Mouse (Mus musculus) embryo, embryonic 11.5 days (tissue): ENCODE data around the gene Ugt1a8.
"Not testable (repeated sequence)": the region's sequence is repeated elsewhere in the genome, so short reads cannot be mapped to it uniquely, and the experiment has no call there.

ENCODE experiments used
- DNase-seq: peaks from one replicate; pipeline ENCODE4 v3.0.0-alpha.2; 2012; ENCODE audit warnings: low read depth, low spot score

Gene Ugt1a8

GRCm38 (mm10) chr1:88220336-88220735 lies 132.7 kb downstream of the Ugt1a8 start:
- DNase-seq: no peak

DNA sequence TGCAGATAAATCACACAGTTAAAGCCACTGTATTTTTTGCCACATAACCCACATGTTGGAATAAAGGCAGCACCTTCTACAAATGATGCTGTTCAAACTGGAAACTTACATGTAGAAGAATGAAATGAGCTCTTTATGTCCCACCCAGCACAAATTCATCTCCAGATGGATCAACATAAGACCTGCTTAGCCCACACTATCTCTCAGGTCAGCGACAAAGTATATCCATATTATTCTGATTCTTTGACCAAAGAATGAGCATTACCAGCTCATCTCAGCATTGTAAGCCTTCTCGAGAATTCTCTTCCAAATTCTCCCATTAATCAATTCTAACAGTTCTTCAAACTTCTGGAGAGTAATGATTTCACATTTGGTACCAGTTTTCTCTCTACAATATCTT lies 134.6 kb downstream of the Ugt1a8 start:
- DNase-seq: no peak

DNA sequence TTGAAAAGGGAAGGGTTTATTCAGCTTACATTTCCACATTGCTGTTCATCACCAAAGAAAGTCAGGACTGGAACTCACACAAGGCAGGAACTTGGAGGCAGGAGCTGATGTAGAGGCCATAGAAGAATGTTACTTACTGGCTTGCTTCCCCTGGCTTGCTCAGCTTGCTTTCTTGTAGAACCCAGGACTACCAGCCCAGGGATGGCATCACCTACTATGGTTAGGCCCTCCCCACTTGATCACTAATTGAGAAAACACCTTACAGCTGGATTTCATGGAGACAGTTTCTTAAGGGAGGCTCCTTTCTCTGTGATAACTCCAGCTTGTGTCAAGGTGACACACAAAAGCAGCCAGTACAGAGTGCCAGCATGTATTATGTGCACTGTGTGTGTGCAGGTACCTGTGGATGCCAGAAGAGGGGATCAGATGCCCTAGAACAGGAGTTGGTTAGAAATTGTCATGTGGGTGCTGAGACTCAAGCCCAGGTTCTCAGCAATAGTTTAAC lies 135.4 kb downstream of the Ugt1a8 start:
- DNase-seq: not testable (repeated sequence)

GRCm38 (mm10) chr1:88223591-88223990 lies 136.0 kb downstream of the Ugt1a8 start:
- DNase-seq: no peak

GRCm38 (mm10) chr1:88224029-88224776 lies 136.6 kb downstream of the Ugt1a8 start:
- DNase-seq: no peak

DNA sequence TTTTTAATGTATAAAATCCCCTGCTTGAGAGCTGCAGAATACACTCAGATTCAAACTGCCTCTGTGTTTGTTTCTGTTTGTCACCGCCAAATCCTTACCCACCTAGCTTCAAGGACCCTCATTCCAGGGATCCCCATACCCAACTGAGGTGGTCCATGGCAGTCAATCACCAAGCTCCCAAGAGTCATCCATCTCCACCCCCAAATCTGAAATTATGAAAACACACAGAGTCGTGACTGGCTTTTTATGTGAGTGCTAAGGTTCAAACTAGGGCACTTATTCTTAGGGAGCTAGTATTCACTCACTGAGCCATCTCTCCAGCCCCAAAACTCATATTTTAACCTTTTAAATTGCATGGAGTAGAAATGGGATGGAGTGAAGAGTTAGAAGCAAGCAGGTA lies 137.7 kb downstream of the Ugt1a8 start:
- DNase-seq: not testable (repeated sequence)

DNA sequence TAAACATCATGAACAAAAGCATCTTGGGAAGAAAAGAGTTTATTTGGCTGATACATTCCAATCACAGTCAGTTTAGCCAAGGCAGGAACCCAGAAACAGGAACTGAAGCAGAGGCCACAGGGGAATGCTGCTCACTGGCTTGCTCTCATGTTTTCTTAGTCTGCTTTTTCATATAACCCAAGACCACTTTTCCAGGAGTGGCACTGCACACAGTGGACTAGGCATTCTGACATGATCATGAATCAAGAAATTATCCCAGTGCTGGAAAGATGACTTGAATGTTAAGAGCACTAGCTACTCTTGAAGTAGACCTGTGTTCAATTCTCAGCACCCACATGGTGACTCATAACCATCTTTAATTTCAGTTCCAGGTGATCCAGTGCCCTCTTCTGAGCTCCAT lies 138.1 kb downstream of the Ugt1a8 start:
- no peak for DNase-seq

- DNase-seq: no peak
Measured at GRCm38 (mm10) chr1:88226670-88227379, 139.2 kb downstream of the Ugt1a8 start, which contains the start of gene Mroh2a. Mroh2a (plus strand) TSS chr1:88226986.

DNA sequence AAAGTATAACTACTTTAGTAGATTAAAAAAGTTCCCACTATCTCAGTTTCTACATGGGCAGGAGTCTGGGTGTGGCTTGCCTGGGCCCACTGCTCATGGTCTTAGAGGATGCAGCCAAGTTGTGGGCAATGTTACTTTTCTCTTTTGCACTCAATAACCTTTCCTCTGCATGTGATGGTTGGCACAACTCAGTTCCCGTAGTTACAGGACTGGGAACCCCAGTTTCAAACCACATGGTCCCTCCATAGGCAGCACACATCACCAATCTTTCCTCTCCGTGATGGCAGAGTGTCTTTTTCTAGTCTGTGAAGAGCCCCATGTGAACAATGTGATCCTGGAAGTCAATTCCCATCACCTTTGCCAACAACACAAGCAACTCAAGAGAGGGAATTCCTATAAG lies 139.9 kb downstream of the Ugt1a8 start:
- DNase-seq: no peak

- DNase-seq: no peak
Measured at GRCm38 (mm10) chr1:88228121-88228520, 140.5 kb downstream of the Ugt1a8 start.

DNA sequence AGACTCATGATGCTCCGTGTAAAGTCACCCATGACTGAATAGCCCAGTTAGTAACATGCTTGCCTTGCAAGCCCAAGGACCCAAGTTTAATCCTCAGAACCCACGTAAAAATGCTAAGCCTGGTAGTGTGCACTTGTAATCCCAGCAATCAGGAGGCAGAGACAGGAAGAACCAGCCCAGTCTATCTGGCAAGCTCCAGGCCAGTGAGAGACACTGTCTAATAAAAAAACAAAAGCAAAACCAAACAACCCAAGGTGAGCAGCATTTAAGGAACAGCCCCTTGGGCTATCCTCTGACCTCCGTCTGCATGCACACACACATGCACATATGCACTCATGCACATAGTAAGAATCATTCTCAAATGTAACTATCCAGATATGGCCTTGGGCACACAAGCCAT lies 142.0 kb downstream of the Ugt1a8 start:
- DNase-seq: no peak

DNA sequence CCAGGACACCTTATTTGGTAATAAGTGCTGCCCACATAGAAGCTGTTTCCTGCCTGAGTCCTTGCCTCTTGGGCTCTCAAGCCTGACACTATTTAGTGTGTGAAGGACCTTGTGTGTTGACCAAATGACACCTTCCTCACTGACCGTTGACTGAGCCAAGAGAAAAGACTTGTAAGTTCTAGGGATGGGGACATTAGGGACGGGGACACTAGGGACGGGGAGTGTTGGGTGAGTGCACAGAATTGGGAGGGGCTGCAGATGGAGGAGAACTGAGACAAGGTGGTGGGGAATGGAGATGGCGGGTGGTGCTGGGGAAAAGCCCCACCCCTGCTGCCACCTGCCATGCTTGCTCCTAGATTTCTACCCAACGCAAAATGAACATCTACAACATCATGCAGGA lies 142.4 kb downstream of the Ugt1a8 start:
- DNase-seq: no peak

DNA sequence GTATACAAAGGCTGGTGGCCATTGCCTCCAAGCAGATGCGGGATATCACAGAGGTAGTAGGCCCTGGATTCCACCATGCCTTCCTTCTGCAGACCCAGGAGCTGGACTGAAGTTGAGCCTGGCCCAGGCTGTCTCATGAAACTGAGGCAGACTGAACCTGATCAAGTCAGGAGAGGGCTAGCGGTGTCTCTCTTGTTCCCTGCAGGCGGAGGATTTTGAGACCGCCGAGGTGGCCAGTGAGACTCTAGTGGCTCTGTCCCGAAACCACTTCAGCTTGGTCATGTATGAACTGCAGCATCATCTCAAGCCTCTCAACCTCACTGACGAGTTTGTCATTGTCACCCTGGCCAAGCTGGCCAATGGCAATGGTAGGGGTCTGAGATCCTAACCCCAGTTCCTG lies 142.8 kb downstream of the Ugt1a8 start:
- DNase-seq: no peak

DNA sequence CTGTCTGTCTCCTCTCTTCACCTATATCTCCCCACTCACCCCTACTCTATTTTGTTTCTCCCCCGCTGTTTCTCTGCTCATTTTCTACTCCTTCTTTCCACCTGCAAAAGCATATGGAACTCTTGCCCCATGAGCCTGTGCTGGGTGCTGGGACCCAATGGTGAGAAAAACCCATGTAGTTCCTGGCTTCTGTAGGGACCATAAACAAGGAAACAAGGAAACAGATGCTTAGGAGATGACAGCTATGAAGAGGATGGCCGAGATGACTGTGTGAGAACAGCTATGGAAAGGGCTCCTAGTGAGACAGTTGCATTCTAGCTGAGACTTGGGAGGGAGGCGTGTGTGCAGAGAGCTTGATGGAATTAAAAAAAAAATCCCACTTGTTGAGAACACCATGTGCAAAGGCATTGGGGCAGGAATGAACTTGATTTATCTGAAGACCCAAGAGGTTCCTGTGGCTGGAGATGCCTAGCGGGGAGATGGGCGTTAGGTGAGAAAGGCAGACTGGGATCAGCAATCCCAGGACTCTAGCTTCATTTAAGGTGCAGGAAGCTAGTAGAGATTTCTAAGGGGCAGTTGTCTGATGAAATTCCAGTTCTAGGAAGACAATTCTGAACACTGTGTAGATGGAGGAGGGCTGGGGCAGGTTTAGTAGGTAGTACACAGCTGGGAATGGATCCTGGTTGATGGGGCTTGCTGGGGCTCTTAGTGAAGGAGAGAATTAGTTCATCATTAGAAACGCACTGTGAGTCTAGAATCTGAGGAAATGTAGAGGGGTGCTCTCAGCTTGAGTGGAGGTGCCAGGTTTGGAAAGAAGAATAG lies 143.6 kb downstream of the Ugt1a8 start:
- DNase-seq: no peak

GRCm38 (mm10) chr1:88231803-88232499 lies 144.3 kb downstream of the Ugt1a8 start:
- DNase-seq: no peak

- DNase-seq: no peak
Measured at GRCm38 (mm10) chr1:88232664-88233380, 145.2 kb downstream of the Ugt1a8 start.

- no peak for DNase-seq
Measured at GRCm38 (mm10) chr1:88233421-88234247, 146.0 kb downstream of the Ugt1a8 start.

GRCm38 (mm10) chr1:88234248-88234610 lies 146.6 kb downstream of the Ugt1a8 start:
- DNase-seq: no peak

- no peak for DNase-seq
Measured at GRCm38 (mm10) chr1:88234646-88235045, 147.0 kb downstream of the Ugt1a8 start.
